Mouse (Mus musculus) cortical plate, adult 2 months (tissue): ENCODE results near the gene Kcnc4.

ENCODE experiments used
- CTCF ChIP-seq: fragments of 200-500 bp; IDR thresholded peaks from 2 replicates; pipeline ENCODE4 v1.5.1; 2011; ENCODE audit warnings: mild to moderate bottlenecking, control low read depth, low read length; ENCODE audit not compliant: insufficient read depth; ENCODE audit errors: extremely low read depth
- POLR2A ChIP-seq: fragments of 200-500 bp; IDR thresholded peaks from 2 replicates; pipeline ENCODE4 v1.6.1; 2011; ENCODE audit warnings: mild to moderate bottlenecking, low read length, control low read depth; ENCODE audit not compliant: insufficient read depth; ENCODE audit errors: extremely low read depth

DNA sequence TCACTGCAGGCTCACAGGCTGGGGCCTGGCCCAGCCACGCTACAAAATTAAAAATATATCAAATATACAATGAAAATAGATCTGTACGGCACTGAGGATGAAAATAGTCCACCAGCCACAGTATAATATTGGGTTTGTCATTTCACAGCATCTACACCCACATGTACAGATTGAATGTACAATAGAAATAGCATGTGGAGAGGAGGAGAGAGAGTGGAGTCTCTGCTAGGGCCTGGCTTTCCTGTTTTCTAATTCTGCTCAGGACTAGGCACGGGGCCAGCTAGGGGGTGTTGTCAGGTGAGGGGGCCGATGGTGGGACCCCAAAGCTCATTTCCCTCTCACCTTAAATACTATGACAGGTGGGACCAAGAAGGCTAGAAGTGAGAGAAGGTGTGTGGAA lies 9.7 kb upstream of the Kcnc4 start:
- no peak for TF ChIP-seq POLR2A
- no peak for TF ChIP-seq CTCF
